Mouse (Mus musculus) embryonic fibroblast, embryonic 13.5 days (primary cell): ENCODE results near the gene Smyd2.

Experiments used
- CTCF ChIP-seq: IDR thresholded peaks from 2 replicates; pipeline ENCODE4 v1.5.1; 2011; ENCODE audit warnings: mild to moderate bottlenecking, control low read depth, low read length, moderate library complexity, borderline replicate concordance; ENCODE audit not compliant: insufficient read depth
- POLR2A ChIP-seq: IDR thresholded peaks from 2 replicates; pipeline ENCODE4 v1.6.1; 2011; ENCODE audit warnings: low read depth, mild to moderate bottlenecking, control low read depth, low read length, moderate library complexity

DNA sequence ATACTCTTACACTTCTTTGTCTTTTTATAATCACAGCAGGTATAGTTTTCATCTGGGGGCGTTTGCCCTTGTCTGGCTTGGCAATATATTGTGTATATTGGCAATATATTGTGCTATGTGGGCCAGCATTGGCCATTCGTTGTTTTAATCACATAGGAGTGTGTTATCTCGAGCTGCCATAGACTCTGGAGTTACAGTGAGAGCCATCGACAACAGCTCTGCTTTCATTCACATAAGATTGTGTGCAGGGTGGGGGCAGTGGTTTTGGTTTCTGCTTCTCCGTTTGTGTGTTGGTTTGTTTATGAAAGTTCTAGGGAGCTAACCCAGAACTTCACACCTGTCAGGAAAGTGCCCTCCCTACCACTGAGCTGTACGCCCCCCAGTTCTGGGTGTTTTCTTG, 55.5 kb downstream of the Smyd2 start:
- TF ChIP-seq CTCF (no peak), POLR2A (no peak)
